Mouse (Mus musculus) MEL (cell line): ENCODE results near the gene Apbb2. TPM values are rescaled to one million over a fixed set of nuclear protein-coding genes. Genes with fewer than 3 reads are reported as not detected.

ENCODE experiments used
- DNase-seq: peaks from one replicate; pipeline ENCODE4 v3.0.0; 2011; ENCODE audit warnings: low read depth, low spot score
- H3K27ac ChIP-seq: 2 replicates; pipeline ENCODE4 v1.5.1; 2012; ENCODE audit warnings: low read depth, mild to moderate bottlenecking, control low read depth, low read length, moderate library complexity; ENCODE audit not compliant: control insufficient read depth
- H3K27me3 ChIP-seq, 2 experiments: fragments of 150-350 bp in 1 of 2; sonication (generic) in 1 of 2; 2 replicates each; pipeline ENCODE4 v1.6.1; 2012; ENCODE audit warnings: low read length in 2 of 2, mild to moderate bottlenecking in 2 of 2, improper control_type of control experiment in 1 of 2, moderate library complexity in 1 of 2; ENCODE audit not compliant: insufficient read depth in 2 of 2, control insufficient read depth in 1 of 2
- H3K36me3 ChIP-seq, 2 experiments: 2 replicates each; pipeline ENCODE4 v1.6.1; 2012 to 2014; ENCODE audit warnings: low read length in 2 of 2, improper control_type of control experiment in 1 of 2, inconsistent platforms in 1 of 2, mild to moderate bottlenecking in 1 of 2; ENCODE audit not compliant: insufficient read depth in 2 of 2, control insufficient read depth in 1 of 2
- H3K4me1 ChIP-seq, 2 experiments: fragments of 150-350 bp in 1 of 2; sonication (generic) in 1 of 2; 2 replicates each; pipeline ENCODE4 v1.6.1; 2012; ENCODE audit warnings: low read length in 2 of 2, improper control_type of control experiment in 1 of 2, mild to moderate bottlenecking in 1 of 2; ENCODE audit not compliant: insufficient read depth in 2 of 2, control insufficient read depth in 1 of 2
- H3K4me3 ChIP-seq, 2 experiments: fragments of 150-350 bp in 1 of 2; sonication (generic) in 1 of 2; 2 replicates each; pipeline ENCODE4 v1.5.1; 2012; ENCODE audit warnings: low read depth in 2 of 2, low read length in 2 of 2, mild to moderate bottlenecking in 2 of 2, moderate library complexity in 2 of 2, control low read depth in 1 of 2, improper control_type of control experiment in 1 of 2; ENCODE audit not compliant: control insufficient read depth in 1 of 2, insufficient read depth in 1 of 2
- H3K79me2 ChIP-seq: 2 replicates; pipeline ENCODE4 v1.6.1; 2012; ENCODE audit warnings: mild to moderate bottlenecking, low read length, moderate library complexity; ENCODE audit not compliant: control insufficient read depth, poor library complexity, insufficient read depth
- H3K9ac ChIP-seq: 2 replicates; pipeline ENCODE4 v1.6.1; 2012; ENCODE audit warnings: low read depth, mild to moderate bottlenecking, control low read depth, low read length, moderate library complexity; ENCODE audit not compliant: control insufficient read depth, poor library complexity, severe bottlenecking
- H3K9me3 ChIP-seq: fragments of 150-350 bp; sonication (generic); replicated peaks from 2 replicates; pipeline ENCODE4 v1.6.1; 2012; ENCODE audit warnings: mild to moderate bottlenecking, low read length, improper control_type of control experiment, moderate library complexity; ENCODE audit not compliant: insufficient read depth
- BHLHE40 ChIP-seq: IDR thresholded peaks from 2 replicates; pipeline ENCODE4 v1.6.1; 2012; ENCODE audit warnings: low read depth, mild to moderate bottlenecking, inconsistent platforms, low read length, improper control_type of control experiment, borderline replicate concordance
- CHD2 ChIP-seq: IDR thresholded peaks from 2 replicates; pipeline ENCODE4 v1.6.1; 2011; ENCODE audit warnings: low read length, improper control_type of control experiment
- CTCF ChIP-seq, 3 experiments: IDR thresholded peaks in 2 of 3; conservative IDR thresholded peaks in 1 of 3; 2 replicates each; pipeline ENCODE4 v1.5.1; 2011 to 2012; ENCODE audit warnings: low read length in 3 of 3, low read depth in 2 of 3, mild to moderate bottlenecking in 2 of 3, improper control_type of control experiment in 1 of 3, inconsistent platforms in 1 of 3, mixed read lengths in 1 of 3, moderate library complexity in 1 of 3; ENCODE audit not compliant: control insufficient read depth in 1 of 3, insufficient read depth in 1 of 3, poor library complexity in 1 of 3, severe bottlenecking in 1 of 3
- E2F4 ChIP-seq: IDR thresholded peaks from 2 replicates; pipeline ENCODE4 v1.6.1; 2011; ENCODE audit warnings: low read depth, low read length, improper control_type of control experiment, borderline replicate concordance
- ELF1 ChIP-seq: IDR thresholded peaks from 2 replicates; pipeline ENCODE4 v1.6.1; 2014; ENCODE audit warnings: low read depth, mild to moderate bottlenecking, inconsistent platforms, low read length, improper control_type of control experiment, moderate library complexity
- EP300 ChIP-seq, 2 experiments: IDR thresholded peaks; 2 replicates each; pipeline ENCODE4 v1.6.1; 2011; ENCODE audit warnings: improper control_type of control experiment in 2 of 2, low read length in 2 of 2, low read depth in 1 of 2, mild to moderate bottlenecking in 1 of 2
- ETS1 ChIP-seq: IDR thresholded peaks from 2 replicates; pipeline ENCODE4 v1.6.1; 2012; ENCODE audit warnings: low read depth, mild to moderate bottlenecking, inconsistent platforms, low read length, improper control_type of control experiment, moderate library complexity
- GABPA ChIP-seq: IDR thresholded peaks from 2 replicates; pipeline ENCODE4 v1.6.1; 2012; ENCODE audit warnings: low read depth, mild to moderate bottlenecking, inconsistent platforms, low read length, improper control_type of control experiment, moderate library complexity
- HCFC1 ChIP-seq: IDR thresholded peaks from 2 replicates; pipeline ENCODE4 v1.6.1; 2012; ENCODE audit warnings: low read depth, mild to moderate bottlenecking, inconsistent platforms, low read length, improper control_type of control experiment, moderate library complexity
- MAX ChIP-seq: IDR thresholded peaks from 2 replicates; pipeline ENCODE4 v1.6.1; 2011; ENCODE audit warnings: low read length, improper control_type of control experiment
- MYB ChIP-seq: IDR thresholded peaks from 2 replicates; pipeline ENCODE4 v1.6.1; 2011; ENCODE audit warnings: mild to moderate bottlenecking, low read depth, low read length, improper control_type of control experiment
- NELFE ChIP-seq: IDR thresholded peaks from 2 replicates; pipeline ENCODE4 v1.6.1; 2011; ENCODE audit warnings: low read depth, low read length, improper control_type of control experiment
- SIN3A ChIP-seq: IDR thresholded peaks from 2 replicates; pipeline ENCODE4 v1.6.1; 2012; ENCODE audit warnings: low read length, improper control_type of control experiment, inconsistent platforms
- TCF12 ChIP-seq: IDR thresholded peaks from 2 replicates; pipeline ENCODE4 v1.6.1; 2014; ENCODE audit warnings: low read depth, mild to moderate bottlenecking, inconsistent platforms, low read length, improper control_type of control experiment, moderate library complexity
- UBTF ChIP-seq: IDR thresholded peaks from 2 replicates; pipeline ENCODE4 v1.6.1; 2012; ENCODE audit warnings: low read depth, mild to moderate bottlenecking, inconsistent platforms, low read length, improper control_type of control experiment, moderate library complexity, borderline replicate concordance; ENCODE audit not compliant: insufficient read depth
- USF1 ChIP-seq: IDR thresholded peaks from 2 replicates; pipeline ENCODE4 v1.6.1; 2014; ENCODE audit warnings: low read depth, mild to moderate bottlenecking, inconsistent platforms, low read length, improper control_type of control experiment, moderate library complexity
- USF2 ChIP-seq, 2 experiments: IDR thresholded peaks; 2 replicates each; pipeline ENCODE4 v1.6.1; 2011 to 2012; ENCODE audit warnings: improper control_type of control experiment in 2 of 2, low read length in 2 of 2, borderline replicate concordance in 1 of 2, inconsistent platforms in 1 of 2, low read depth in 1 of 2, mild to moderate bottlenecking in 1 of 2; ENCODE audit not compliant: insufficient read depth in 1 of 2
- ZKSCAN1 ChIP-seq: IDR thresholded peaks from 2 replicates; pipeline ENCODE4 v1.6.1; 2012; ENCODE audit warnings: low read depth, mild to moderate bottlenecking, inconsistent platforms, low read length, improper control_type of control experiment, moderate library complexity
- polyA plus RNA-seq, 2 experiments: library from polyadenylated mRNA; stranded (reverse) in 1 of 2; unstranded in 1 of 2; fragments of >175 nt in 1 of 2; fragments of >200 nt in 1 of 2; gene quantifications; 2 replicates each; pipeline versions ENCODE4 v1.2.1 to v1.2.4; 2012; ENCODE audit warnings: low replicate concordance in 2 of 2, low read depth in 1 of 2; ENCODE audit not compliant: insufficient read length in 2 of 2, insufficient read depth in 1 of 2, missing spikeins in 1 of 2
- total RNA-seq: library from RNA; depleted of rRNA; stranded (reverse); fragments of 300-350 nt; gene quantifications from 2 replicates; pipeline ENCODE4 v1.2.3, GENCODE M21; 2012

The Apbb2 gene
- total and polyA plus RNA-seq, 3 experiments: not detected

DNA sequence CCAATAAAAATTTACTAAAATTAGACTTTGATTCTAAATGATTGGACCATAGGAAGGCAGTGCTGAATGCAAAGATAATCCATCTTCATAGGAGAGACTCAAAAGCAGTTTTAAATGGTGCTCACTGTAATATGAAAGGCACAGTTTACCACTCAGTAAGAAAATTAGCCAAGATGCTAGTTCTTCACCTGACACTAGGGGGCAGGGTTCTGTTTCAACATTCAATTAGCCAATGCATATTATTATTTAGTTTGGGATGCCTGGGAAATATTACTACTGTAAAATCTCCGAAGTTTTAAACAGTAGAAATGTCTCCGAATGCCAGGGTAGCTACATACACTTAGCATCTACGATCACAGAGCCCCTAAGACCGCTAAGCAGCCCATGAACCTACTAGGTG is 194.7 kb downstream of the Apbb2 start:
- TF ChIP-seq ZKSCAN1: no peak
- peak in 2 of 3 experiments; percentile 12 to 14; a peak in 1 of 6 replicates for TF ChIP-seq CTCF (IDR thresholded peaks at IDR 0.05 in 2 of 3, conservative IDR thresholded peaks at IDR 0.05 in 1 of 3; ENCODE audit: control insufficient read depth in 1 of 3, insufficient read depth in 1 of 3, low read depth in 2 of 3, low read length in 3 of 3, poor library complexity in 1 of 3, severe bottlenecking in 1 of 3)
- H3K36me3 ChIP-seq: no peaks in the 10 kb centered on the region
- no peak overlapping the region for H3K4me3 ChIP-seq

DNA sequence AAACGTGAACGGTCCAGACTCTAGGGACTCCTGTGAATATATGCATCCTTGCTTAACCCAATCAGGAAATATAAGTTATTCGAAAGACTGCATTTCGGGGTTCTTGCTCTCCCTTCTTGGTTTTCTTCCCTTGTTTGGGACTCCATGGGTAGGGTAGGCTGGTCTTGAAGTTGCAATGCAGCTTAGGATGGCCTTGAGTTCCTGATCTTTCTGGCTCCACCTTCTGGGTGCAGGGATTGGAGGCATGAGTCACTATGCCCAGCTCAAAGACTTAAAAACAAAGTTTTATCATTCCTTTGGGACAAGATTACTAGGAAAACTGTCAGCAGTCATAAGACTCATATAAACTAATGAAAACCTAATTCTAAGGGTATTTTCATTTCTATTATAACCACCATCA is 195.1 kb downstream of the Apbb2 start:
- no peaks in the 10 kb centered on the region for H3K36me3 ChIP-seq
- H3K4me1 ChIP-seq: no peaks in the 10 kb centered on the region
- DNase-seq: no peak
- no peaks in the 10 kb centered on the region for H3K9me3 ChIP-seq
- no peaks in the 10 kb centered on the region for H3K79me2 ChIP-seq
- H3K4me3 ChIP-seq: no peak overlapping the region
- no peak overlapping the region for H3K27ac ChIP-seq
- TF ChIP-seq BHLHE40: no peak
- no peak for TF ChIP-seq HCFC1
- TF ChIP-seq ELF1: no peak
- no peak for TF ChIP-seq NELFE
- no peak for TF ChIP-seq GABPA
- TF ChIP-seq CHD2: no peak
- TF ChIP-seq MAX: no peak
- no peak for TF ChIP-seq ZKSCAN1
- TF ChIP-seq, all 39 proteins: peak for 0
- Histone ChIP-seq H3K9ac (no peak overlapping the region), H3K27me3 (no peaks in the 10 kb centered on the region)

More for the DNA sequence above, 194.7 kb downstream of the Apbb2 start:
- Histone ChIP-seq H3K9ac (no peak overlapping the region), H3K27ac (no peak overlapping the region), H3K9me3 (no peaks in the 10 kb centered on the region), H3K79me2 (no peaks in the 10 kb centered on the region), H3K4me1 (no peaks in the 10 kb centered on the region), H3K27me3 (no peaks in the 10 kb centered on the region)
- no peak for DNase-seq

DNA sequence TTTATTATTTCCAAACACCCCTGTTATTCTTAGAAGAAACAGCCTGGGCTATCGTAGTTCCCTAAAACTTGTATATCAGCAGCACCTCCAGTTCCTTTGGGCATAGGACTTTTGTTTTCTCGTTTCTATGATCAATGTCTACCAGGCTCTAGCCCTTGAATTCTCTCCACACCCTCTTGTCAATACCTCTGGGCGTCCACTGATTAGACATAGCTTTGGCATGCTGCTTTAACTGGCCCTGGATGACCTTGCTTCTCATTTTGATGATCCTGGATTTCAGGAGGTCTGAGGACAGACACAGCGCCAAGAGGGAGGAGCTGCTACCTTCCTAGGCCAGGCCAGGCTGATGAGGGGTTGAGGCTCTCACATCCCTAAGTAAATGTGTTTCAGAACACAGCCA is 196.6 kb downstream of the Apbb2 start:
- H3K4me3 ChIP-seq: no peak overlapping the region
- no peaks in the 10 kb centered on the region for H3K36me3 ChIP-seq
- H3K9me3 ChIP-seq: no peaks in the 10 kb centered on the region
- H3K27ac ChIP-seq: no peak overlapping the region
- no peak overlapping the region for H3K9ac ChIP-seq
- TF ChIP-seq HCFC1 (no peak), E2F4 (no peak), ELF1 (no peak), MYB (no peak), TCF12 (no peak), UBTF (no peak), BHLHE40 (no peak), USF1 (no peak), EP300 (IDR thresholded peaks at IDR 0.05; ENCODE audit: low read depth in 1 of 2, low read length in 2 of 2) (no peak), USF2 (IDR thresholded peaks at IDR 0.05; ENCODE audit: borderline replicate concordance in 1 of 2, insufficient read depth in 1 of 2, low read depth in 1 of 2, low read length in 2 of 2) (no peak), SIN3A (no peak), ETS1 (no peak)
- H3K4me1 ChIP-seq: no peaks in the 10 kb centered on the region
- no peaks in the 10 kb centered on the region for H3K79me2 ChIP-seq
- no peak for DNase-seq
- no peaks in the 10 kb centered on the region for H3K27me3 ChIP-seq
